Mouse (Mus musculus): Measurements from ENCODE around the gene Fignl2.
A peak's percentile ranks its signal among the peaks of the same experiment; 100 is the strongest.
"Not testable (repeated sequence)": the region's sequence is repeated elsewhere in the genome, so short reads cannot be mapped to it uniquely, and the experiment has no call there.

Fignl2 gene

GRCm38 (mm10) chr15:101077813-101078730 is at the start of gene Fignl2:
Gene Fignl2, minus strand, starts transcription at chr15:101078567.
- DNase-seq (ENCODE audit: low spot score in 2 of 2) = no peak

GRCm38 (mm10) chr15:101126876-101127544 is 48.6 kb upstream of the Fignl2 start:
- no peak for DNase-seq (ENCODE audit: low spot score in 2 of 2)

GRCm38 (mm10) chr15:101125561-101125960 is 47.2 kb upstream of the Fignl2 start:
- no peak for DNase-seq (ENCODE audit: low spot score in 2 of 2)

GRCm38 (mm10) chr15:101123202-101123601 is 44.8 kb upstream of the Fignl2 start:
- no peak for DNase-seq (ENCODE audit: low spot score in 2 of 2)

GRCm38 (mm10) chr15:101122290-101122589 is 43.9 kb upstream of the Fignl2 start:
- DNase-seq (ENCODE audit: low spot score in 2 of 2) = no peak

GRCm38 (mm10) chr15:101121411-101122289 is 43.3 kb upstream of the Fignl2 start:
- DNase-seq (ENCODE audit: low spot score in 2 of 2) = no peak

GRCm38 (mm10) chr15:101118399-101119125 is 40.2 kb upstream of the Fignl2 start:
- no peak for DNase-seq (ENCODE audit: low spot score in 2 of 2)

GRCm38 (mm10) chr15:101115511-101116110 is 37.2 kb upstream of the Fignl2 start, which contains the start of gene Ankrd33:
Gene Ankrd33, plus strand, starts transcription at chr15:101115755.
- DNase-seq (ENCODE audit: low spot score in 2 of 2) = no peak

- DNase-seq (ENCODE audit: low spot score in 2 of 2) = not testable (repeated sequence)
Observed at GRCm38 (mm10) chr15:101113778-101114177, 35.4 kb upstream of the Fignl2 start.

GRCm38 (mm10) chr15:101113176-101113575 is 34.8 kb upstream of the Fignl2 start:
- no peak for DNase-seq (ENCODE audit: low spot score in 2 of 2)

- no peak for DNase-seq (ENCODE audit: low spot score in 2 of 2)
Observed at GRCm38 (mm10) chr15:101107906-101108671, 29.7 kb upstream of the Fignl2 start.

- DNase-seq (ENCODE audit: low spot score in 2 of 2) = no peak
Observed at GRCm38 (mm10) chr15:101106011-101106410, 27.6 kb upstream of the Fignl2 start.

GRCm38 (mm10) chr15:101105496-101105994 is 27.2 kb upstream of the Fignl2 start:
- peak; percentile 48 to 67 for DNase-seq (ENCODE audit: low spot score in 2 of 2)

GRCm38 (mm10) chr15:101103605-101104304 is 25.4 kb upstream of the Fignl2 start:
- no peak for DNase-seq (ENCODE audit: low spot score in 2 of 2)

- no peak for DNase-seq (ENCODE audit: low spot score in 2 of 2)
Observed at GRCm38 (mm10) chr15:101100996-101101395, 22.6 kb upstream of the Fignl2 start.

- no peak for DNase-seq (ENCODE audit: low spot score in 2 of 2)
Observed at GRCm38 (mm10) chr15:101097985-101098651, 19.8 kb upstream of the Fignl2 start.

GRCm38 (mm10) chr15:101095392-101095791 is 17.0 kb upstream of the Fignl2 start:
- DNase-seq (ENCODE audit: low spot score in 2 of 2) = no peak

GRCm38 (mm10) chr15:101094979-101095378 is 16.6 kb upstream of the Fignl2 start:
- DNase-seq (ENCODE audit: low spot score in 2 of 2) = no peak

- no peak for DNase-seq (ENCODE audit: low spot score in 2 of 2)
Observed at GRCm38 (mm10) chr15:101093988-101094387, 15.6 kb upstream of the Fignl2 start.

All from frontal cortex, postnatal 25 days (tissue).